Mouse (Mus musculus): ENCODE measurements around the gene Cops6. TPM values are rescaled to one million over a fixed set of nuclear protein-coding genes. Genes with fewer than 3 reads are reported as not detected.

Cops6 gene
- polyA plus RNA-seq, 1 experiment, result 186 TPM

GRCm38 (mm10) chr5:138195463-138195862 lies 34.6 kb downstream of the Cops6 start:
- no peaks in the 10 kb centered on the region for H3K27me3 ChIP-seq (ENCODE audit: control insufficient read depth, insufficient read depth, insufficient read length)
- no peaks in the 10 kb centered on the region for H3K79me2 ChIP-seq (ENCODE audit: control insufficient read depth, insufficient read depth)
- no peaks in the 10 kb centered on the region for H3K36me3 ChIP-seq (ENCODE audit: control insufficient read depth, insufficient read depth)
- no peak overlapping the region for H3K4me2 ChIP-seq (ENCODE audit: low read depth)
- H3K4me3 ChIP-seq, result peak overlapping the region; percentile 50
- no peak for TF ChIP-seq REST (IDR thresholded peaks at IDR 0.05; ENCODE audit: insufficient read depth, insufficient read length)
- no peak for TF ChIP-seq E2F4 (IDR thresholded peaks at IDR 0.05; ENCODE audit: insufficient read depth)
- no peak for TF ChIP-seq SRF (IDR thresholded peaks at IDR 0.05; ENCODE audit: control insufficient read depth, insufficient read length, low read depth)
- TF ChIP-seq MYOG (IDR thresholded peaks at IDR 0.05; ENCODE audit: control insufficient read depth in 1 of 3, insufficient read depth in 1 of 3, insufficient read length in 2 of 3, low read depth in 2 of 3), result no peak
- TF ChIP-seq POLR2AphosphoS2 (IDR thresholded peaks at IDR 0.05; ENCODE audit: insufficient read length, low read depth), result no peak
- no peak for TF ChIP-seq USF1 (IDR thresholded peaks at IDR 0.05; ENCODE audit: low read depth)
- TF ChIP-seq POLR2A (IDR thresholded peaks at IDR 0.05; ENCODE audit: insufficient read length, low read depth), result no peak
- TF ChIP-seq TCF3 (IDR thresholded peaks at IDR 0.05; ENCODE audit: insufficient read length, low read depth), result no peak
- TF ChIP-seq MAX (IDR thresholded peaks at IDR 0.05; ENCODE audit: low read depth), result no peak
- no peak for TF ChIP-seq MYOD1 (IDR thresholded peaks at IDR 0.05; ENCODE audit: control insufficient read depth in 1 of 3, insufficient read length in 2 of 3, low read depth in 2 of 3)
- TF ChIP-seq TCF12 (IDR thresholded peaks at IDR 0.05; ENCODE audit: insufficient read depth, poor library complexity, severe bottlenecking), result no peak
- no peak for TF ChIP-seq CEBPB (IDR thresholded peaks at IDR 0.05; ENCODE audit: insufficient read depth, poor library complexity, severe bottlenecking)
- peak overlapping the region; percentile 81 for H3ac ChIP-seq (ENCODE audit: control insufficient read depth, insufficient read length)

GRCm38 (mm10) chr5:138199576-138199975 lies 38.7 kb downstream of the Cops6 start:
- no peak overlapping the region for H3K4me3 ChIP-seq
- H3K36me3 ChIP-seq (ENCODE audit: control insufficient read depth, insufficient read depth), result no peaks in the 10 kb centered on the region
- H3K4me2 ChIP-seq (ENCODE audit: low read depth), result no peak overlapping the region
- TF ChIP-seq USF1 (IDR thresholded peaks at IDR 0.05; ENCODE audit: low read depth), result no peak
- no peak for TF ChIP-seq CEBPB (IDR thresholded peaks at IDR 0.05; ENCODE audit: insufficient read depth, poor library complexity, severe bottlenecking)
- no peak for TF ChIP-seq SRF (IDR thresholded peaks at IDR 0.05; ENCODE audit: control insufficient read depth, insufficient read length, low read depth)
- no peak for TF ChIP-seq TCF12 (IDR thresholded peaks at IDR 0.05; ENCODE audit: insufficient read depth, poor library complexity, severe bottlenecking)
- no peak for TF ChIP-seq MYOD1 (IDR thresholded peaks at IDR 0.05; ENCODE audit: control insufficient read depth in 1 of 3, insufficient read length in 2 of 3, low read depth in 2 of 3)
- no peak for TF ChIP-seq E2F4 (IDR thresholded peaks at IDR 0.05; ENCODE audit: insufficient read depth)
- TF ChIP-seq REST (IDR thresholded peaks at IDR 0.05; ENCODE audit: insufficient read depth, insufficient read length), result no peak
- no peak for TF ChIP-seq MAX (IDR thresholded peaks at IDR 0.05; ENCODE audit: low read depth)
- no peak for TF ChIP-seq TCF3 (IDR thresholded peaks at IDR 0.05; ENCODE audit: insufficient read length, low read depth)
- no peak for TF ChIP-seq POLR2AphosphoS2 (IDR thresholded peaks at IDR 0.05; ENCODE audit: insufficient read length, low read depth)
- no peak for TF ChIP-seq POLR2A (IDR thresholded peaks at IDR 0.05; ENCODE audit: insufficient read length, low read depth)
- no peak for TF ChIP-seq MYOG (IDR thresholded peaks at IDR 0.05; ENCODE audit: control insufficient read depth in 1 of 3, insufficient read depth in 1 of 3, insufficient read length in 2 of 3, low read depth in 2 of 3)
- H3K27me3 ChIP-seq (ENCODE audit: control insufficient read depth, insufficient read depth, insufficient read length), result no peaks in the 10 kb centered on the region
- H3K79me2 ChIP-seq (ENCODE audit: control insufficient read depth, insufficient read depth), result no peaks in the 10 kb centered on the region
- H3ac ChIP-seq (ENCODE audit: control insufficient read depth, insufficient read length), result no peak overlapping the region

- Histone ChIP-seq H3K79me2 (ENCODE audit: control insufficient read depth, insufficient read depth) (no peaks in the 10 kb centered on the region), H3K36me3 (ENCODE audit: control insufficient read depth, insufficient read depth) (no peaks in the 10 kb centered on the region), H3ac (ENCODE audit: control insufficient read depth, insufficient read length) (no peak overlapping the region), H3K4me2 (ENCODE audit: low read depth) (no peak overlapping the region), H3K27me3 (ENCODE audit: control insufficient read depth, insufficient read depth, insufficient read length) (no peaks in the 10 kb centered on the region), H3K4me3 (no peak overlapping the region)
- TF ChIP-seq POLR2A (IDR thresholded peaks at IDR 0.05; ENCODE audit: insufficient read length, low read depth), result no peak
Measured at GRCm38 (mm10) chr5:138202086-138202485, 41.2 kb downstream of the Cops6 start.

- Histone ChIP-seq H3K4me2 (ENCODE audit: low read depth) (no peak overlapping the region), H3K79me2 (ENCODE audit: control insufficient read depth, insufficient read depth) (no peaks in the 10 kb centered on the region), H3ac (ENCODE audit: control insufficient read depth, insufficient read length) (no peak overlapping the region), H3K36me3 (ENCODE audit: control insufficient read depth, insufficient read depth) (no peaks in the 10 kb centered on the region), H3K27me3 (ENCODE audit: control insufficient read depth, insufficient read depth, insufficient read length) (no peaks in the 10 kb centered on the region), H3K4me3 (no peak overlapping the region)
- no peak for TF ChIP-seq USF1 (IDR thresholded peaks at IDR 0.05; ENCODE audit: low read depth)
- no peak for TF ChIP-seq MYOD1 (IDR thresholded peaks at IDR 0.05; ENCODE audit: control insufficient read depth in 1 of 3, insufficient read length in 2 of 3, low read depth in 2 of 3)
- TF ChIP-seq TCF12 (IDR thresholded peaks at IDR 0.05; ENCODE audit: insufficient read depth, poor library complexity, severe bottlenecking), result no peak
- TF ChIP-seq MAX (IDR thresholded peaks at IDR 0.05; ENCODE audit: low read depth), result no peak
- no peak for TF ChIP-seq POLR2AphosphoS2 (IDR thresholded peaks at IDR 0.05; ENCODE audit: insufficient read length, low read depth)
- TF ChIP-seq REST (IDR thresholded peaks at IDR 0.05; ENCODE audit: insufficient read depth, insufficient read length), result no peak
- no peak for TF ChIP-seq MYOG (IDR thresholded peaks at IDR 0.05; ENCODE audit: control insufficient read depth in 1 of 3, insufficient read depth in 1 of 3, insufficient read length in 2 of 3, low read depth in 2 of 3)
- no peak for TF ChIP-seq SRF (IDR thresholded peaks at IDR 0.05; ENCODE audit: control insufficient read depth, insufficient read length, low read depth)
- TF ChIP-seq TCF3 (IDR thresholded peaks at IDR 0.05; ENCODE audit: insufficient read length, low read depth), result no peak
- no peak for TF ChIP-seq CEBPB (IDR thresholded peaks at IDR 0.05; ENCODE audit: insufficient read depth, poor library complexity, severe bottlenecking)
- no peak for TF ChIP-seq POLR2A (IDR thresholded peaks at IDR 0.05; ENCODE audit: insufficient read length, low read depth)
- no peak for TF ChIP-seq E2F4 (IDR thresholded peaks at IDR 0.05; ENCODE audit: insufficient read depth)
Measured at GRCm38 (mm10) chr5:138207253-138207652, 46.4 kb downstream of the Cops6 start.

GRCm38 (mm10) chr5:138207873-138208272 lies 47.0 kb downstream of the Cops6 start:
- Histone ChIP-seq H3ac (ENCODE audit: control insufficient read depth, insufficient read length) (no peak overlapping the region), H3K27me3 (ENCODE audit: control insufficient read depth, insufficient read depth, insufficient read length) (no peaks in the 10 kb centered on the region), H3K79me2 (ENCODE audit: control insufficient read depth, insufficient read depth) (no peaks in the 10 kb centered on the region), H3K4me2 (ENCODE audit: low read depth) (no peak overlapping the region), H3K36me3 (ENCODE audit: control insufficient read depth, insufficient read depth) (no peaks in the 10 kb centered on the region), H3K4me3 (no peak overlapping the region)
- TF ChIP-seq TCF3 (IDR thresholded peaks at IDR 0.05; ENCODE audit: insufficient read length, low read depth), result no peak
- TF ChIP-seq USF1 (IDR thresholded peaks at IDR 0.05; ENCODE audit: low read depth), result no peak
- no peak for TF ChIP-seq REST (IDR thresholded peaks at IDR 0.05; ENCODE audit: insufficient read depth, insufficient read length)
- TF ChIP-seq POLR2AphosphoS2 (IDR thresholded peaks at IDR 0.05; ENCODE audit: insufficient read length, low read depth), result no peak
- no peak for TF ChIP-seq MYOD1 (IDR thresholded peaks at IDR 0.05; ENCODE audit: control insufficient read depth in 1 of 3, insufficient read length in 2 of 3, low read depth in 2 of 3)
- no peak for TF ChIP-seq E2F4 (IDR thresholded peaks at IDR 0.05; ENCODE audit: insufficient read depth)
- no peak for TF ChIP-seq CEBPB (IDR thresholded peaks at IDR 0.05; ENCODE audit: insufficient read depth, poor library complexity, severe bottlenecking)
- no peak for TF ChIP-seq POLR2A (IDR thresholded peaks at IDR 0.05; ENCODE audit: insufficient read length, low read depth)
- TF ChIP-seq SRF (IDR thresholded peaks at IDR 0.05; ENCODE audit: control insufficient read depth, insufficient read length, low read depth), result no peak
- TF ChIP-seq TCF12 (IDR thresholded peaks at IDR 0.05; ENCODE audit: insufficient read depth, poor library complexity, severe bottlenecking), result no peak
- no peak for TF ChIP-seq MYOG (IDR thresholded peaks at IDR 0.05; ENCODE audit: control insufficient read depth in 1 of 3, insufficient read depth in 1 of 3, insufficient read length in 2 of 3, low read depth in 2 of 3)
- no peak for TF ChIP-seq MAX (IDR thresholded peaks at IDR 0.05; ENCODE audit: low read depth)
